Mouse (Mus musculus): Measurements from ENCODE around the gene Crybb2. TPM values are rescaled to one million over a fixed set of nuclear protein-coding genes. Genes with fewer than 3 reads are reported as not detected.

Gene Crybb2
- polyA plus RNA-seq, 1 experiment from 2014 or later: not detected

- no peak overlapping the region for H3K9ac ChIP-seq (ENCODE audit: low read depth, low read length)
- H3K27ac ChIP-seq (ENCODE audit: low read depth, low read length): no peak overlapping the region
- DNase-seq (ENCODE audit: low spot score): no peak
- 63% methylated on average over 10 of the region's 10 CpGs for WGBS
- H3K4me3 ChIP-seq (ENCODE audit: low read depth, low read length): no peak overlapping the region
- H3K27me3 ChIP-seq (ENCODE audit: control insufficient read depth, insufficient read depth, low read length): no peaks in the 10 kb centered on the region
- H3K9me3 ChIP-seq (ENCODE audit: control insufficient read depth, low read length): no peaks in the 10 kb centered on the region
- no peak for ATAC-seq (ENCODE audit: low FRiP score)
- no peaks in the 10 kb centered on the region for H3K36me3 ChIP-seq (ENCODE audit: control insufficient read depth, insufficient read depth, low read length)
- H3K4me2 ChIP-seq (replicated peaks; ENCODE audit: low read depth, low read length): no peak overlapping the region
- no peaks in the 10 kb centered on the region for H3K4me1 ChIP-seq (replicated peaks; ENCODE audit: control insufficient read depth, insufficient read depth, low read length)
Measured at GRCm38 (mm10) chr5:113035094-113036047, 34.5 kb downstream of the Crybb2 start.

GRCm38 (mm10) chr5:113031201-113031754 lies 38.6 kb downstream of the Crybb2 start:
- DNase-seq (ENCODE audit: low spot score): no peak
- no peaks in the 10 kb centered on the region for H3K36me3 ChIP-seq (ENCODE audit: control insufficient read depth, insufficient read depth, low read length)
- no peak for ATAC-seq (ENCODE audit: low FRiP score)
- no peak overlapping the region for H3K27ac ChIP-seq (ENCODE audit: low read depth, low read length)
- no peak overlapping the region for H3K4me3 ChIP-seq (ENCODE audit: low read depth, low read length)
- no peaks in the 10 kb centered on the region for H3K9me3 ChIP-seq (ENCODE audit: control insufficient read depth, low read length)
- WGBS: 57% methylated on average over 15 of the region's 15 CpGs
- H3K4me2 ChIP-seq (replicated peaks; ENCODE audit: low read depth, low read length): no peak overlapping the region
- H3K9ac ChIP-seq (ENCODE audit: low read depth, low read length): no peak overlapping the region
- H3K4me1 ChIP-seq (replicated peaks; ENCODE audit: control insufficient read depth, insufficient read depth, low read length): no peaks in the 10 kb centered on the region
- H3K27me3 ChIP-seq (ENCODE audit: control insufficient read depth, insufficient read depth, low read length): no peaks in the 10 kb centered on the region

DNA sequence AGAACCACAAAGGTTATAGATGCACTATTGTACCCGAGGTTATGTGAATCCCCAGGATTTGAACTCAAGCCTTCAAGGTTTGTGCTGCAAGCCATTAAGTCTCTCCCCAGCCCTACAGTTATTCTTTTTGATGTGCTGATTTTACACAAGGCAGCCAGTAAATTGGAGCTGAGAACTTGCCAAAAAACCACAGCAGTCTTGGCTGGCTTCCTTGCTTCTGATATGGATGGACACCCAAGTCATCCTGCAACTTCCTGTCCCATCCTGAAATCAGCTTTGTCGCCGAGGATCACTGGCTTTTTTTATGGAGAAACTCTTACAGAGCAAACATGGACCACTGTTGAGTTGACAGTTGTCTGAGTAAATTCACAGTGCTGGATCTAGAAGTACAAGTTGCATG lies 39.8 kb downstream of the Crybb2 start:
- Histone ChIP-seq H3K27me3 (ENCODE audit: control insufficient read depth, insufficient read depth, low read length) (no peaks in the 10 kb centered on the region), H3K9ac (ENCODE audit: low read depth, low read length) (no peak overlapping the region), H3K9me3 (ENCODE audit: control insufficient read depth, low read length) (no peaks in the 10 kb centered on the region), H3K27ac (ENCODE audit: low read depth, low read length) (no peak overlapping the region), H3K4me2 (replicated peaks; ENCODE audit: low read depth, low read length) (no peak overlapping the region), H3K36me3 (ENCODE audit: control insufficient read depth, insufficient read depth, low read length) (no peaks in the 10 kb centered on the region), H3K4me1 (replicated peaks; ENCODE audit: control insufficient read depth, insufficient read depth, low read length) (no peaks in the 10 kb centered on the region), H3K4me3 (ENCODE audit: low read depth, low read length) (no peak overlapping the region)
- no peak for DNase-seq (ENCODE audit: low spot score)
- 82% methylated on average over 3 of the region's 3 CpGs for WGBS
- no peak for ATAC-seq (ENCODE audit: low FRiP score)

- H3K27me3 ChIP-seq (ENCODE audit: control insufficient read depth, insufficient read depth, low read length): no peaks in the 10 kb centered on the region
- H3K4me1 ChIP-seq (replicated peaks; ENCODE audit: control insufficient read depth, insufficient read depth, low read length): 0 out of 2 replicates have a peak, but pooled peaks cover 2% of the 10 kb centered on the region
- no peak overlapping the region for H3K9ac ChIP-seq (ENCODE audit: low read depth, low read length)
- H3K4me2 ChIP-seq (replicated peaks; ENCODE audit: low read depth, low read length): no peak overlapping the region
- H3K4me3 ChIP-seq (ENCODE audit: low read depth, low read length): no peak overlapping the region
- no peak overlapping the region for H3K27ac ChIP-seq (ENCODE audit: low read depth, low read length)
- H3K36me3 ChIP-seq (ENCODE audit: control insufficient read depth, insufficient read depth, low read length): no peaks in the 10 kb centered on the region
- no peak for DNase-seq (ENCODE audit: low spot score)
- H3K9me3 ChIP-seq (ENCODE audit: control insufficient read depth, low read length): no peaks in the 10 kb centered on the region
- no peak for ATAC-seq (ENCODE audit: low FRiP score)
- 83% methylated on average over 5 of the region's 5 CpGs for WGBS
Measured at GRCm38 (mm10) chr5:113026706-113027105, 43.2 kb downstream of the Crybb2 start.

DNA sequence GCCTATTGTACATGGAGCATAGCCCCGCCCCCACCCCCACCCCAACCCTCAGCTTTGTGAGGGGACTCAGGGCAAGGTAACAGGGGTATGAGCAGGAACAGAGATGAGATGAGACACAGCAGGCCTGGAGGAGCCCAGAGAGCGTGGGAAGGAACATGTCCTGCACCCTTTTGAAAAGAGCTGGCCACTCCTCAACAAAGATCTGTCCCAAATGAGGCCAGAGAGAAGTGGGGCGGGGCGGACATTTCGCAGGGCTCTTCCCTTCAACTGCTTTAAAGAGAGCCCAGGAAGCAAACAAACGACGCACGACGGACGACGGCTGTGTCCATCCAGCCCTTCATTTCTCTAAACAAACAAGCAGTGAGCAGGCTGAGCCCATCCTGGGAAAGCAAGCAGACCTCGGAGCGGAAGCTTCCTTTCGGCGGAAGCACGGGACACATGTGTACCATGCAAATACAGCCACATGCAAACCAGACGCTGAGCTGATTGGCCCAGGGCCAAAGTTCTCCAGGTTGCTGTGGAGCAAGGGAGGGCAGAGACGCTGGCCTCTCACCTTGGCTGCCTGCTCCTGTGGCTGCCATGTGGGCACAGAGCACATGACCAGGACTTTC lies 45.7 kb downstream of the Crybb2 start:
- 0 out of 2 replicates have a peak, but pooled peaks cover 2% of the 10 kb centered on the region for H3K4me1 ChIP-seq (replicated peaks; ENCODE audit: control insufficient read depth, insufficient read depth, low read length)
- no peaks in the 10 kb centered on the region for H3K9me3 ChIP-seq (ENCODE audit: control insufficient read depth, low read length)
- ATAC-seq (ENCODE audit: low FRiP score): peak; percentile 63
- no peaks in the 10 kb centered on the region for H3K27me3 ChIP-seq (ENCODE audit: control insufficient read depth, insufficient read depth, low read length)
- no peak overlapping the region for H3K9ac ChIP-seq (ENCODE audit: low read depth, low read length)
- no peak overlapping the region for H3K4me3 ChIP-seq (ENCODE audit: low read depth, low read length)
- H3K4me2 ChIP-seq (replicated peaks; ENCODE audit: low read depth, low read length): no peak overlapping the region
- WGBS: 33% methylated on average over 18 of the region's 18 CpGs
- peak; percentile 46 for DNase-seq (ENCODE audit: low spot score)
- H3K27ac ChIP-seq (ENCODE audit: low read depth, low read length): no peak overlapping the region
- no peaks in the 10 kb centered on the region for H3K36me3 ChIP-seq (ENCODE audit: control insufficient read depth, insufficient read depth, low read length)

DNA sequence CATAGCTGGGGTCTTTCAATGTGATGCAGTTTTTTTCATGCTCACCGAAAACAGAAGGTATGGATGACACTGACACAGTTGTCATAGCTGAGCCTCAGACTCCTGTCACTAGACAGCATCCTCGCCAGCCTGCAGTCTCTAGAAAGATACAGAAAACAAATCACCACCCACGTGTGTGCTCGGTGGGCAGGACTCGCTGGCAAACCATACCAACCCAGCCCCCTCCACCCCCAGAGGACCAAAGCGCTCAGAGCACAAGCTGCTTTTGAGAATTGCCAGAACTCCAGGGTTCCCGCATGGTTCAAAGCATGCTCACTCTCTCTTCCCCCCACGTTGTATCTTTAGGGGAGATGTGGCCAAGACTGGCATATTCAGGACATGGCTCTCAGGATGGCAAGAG lies 51.7 kb downstream of the Crybb2 start:
- no peaks in the 10 kb centered on the region for H3K36me3 ChIP-seq (ENCODE audit: control insufficient read depth, insufficient read depth, low read length)
- no peak for ATAC-seq (ENCODE audit: low FRiP score)
- H3K27me3 ChIP-seq (ENCODE audit: control insufficient read depth, insufficient read depth, low read length): peaks cover 5% of the 10 kb centered on the region
- no peak overlapping the region for H3K27ac ChIP-seq (ENCODE audit: low read depth, low read length)
- H3K4me2 ChIP-seq (replicated peaks; ENCODE audit: low read depth, low read length): no peak overlapping the region
- DNase-seq (ENCODE audit: low spot score): no peak
- 66% methylated on average over 8 of the region's 8 CpGs for WGBS
- 0 out of 2 replicates have a peak, but pooled peaks cover under 1% of the 10 kb centered on the region for H3K4me1 ChIP-seq (replicated peaks; ENCODE audit: control insufficient read depth, insufficient read depth, low read length)
- H3K9ac ChIP-seq (ENCODE audit: low read depth, low read length): no peak overlapping the region
- H3K4me3 ChIP-seq (ENCODE audit: low read depth, low read length): no peak overlapping the region
- H3K9me3 ChIP-seq (ENCODE audit: control insufficient read depth, low read length): no peaks in the 10 kb centered on the region

GRCm38 (mm10) chr5:113017004-113017403 lies 52.9 kb downstream of the Crybb2 start:
- DNase-seq (ENCODE audit: low spot score) (no peak), ATAC-seq (ENCODE audit: low FRiP score) (no peak)
- no peaks in the 10 kb centered on the region for H3K36me3 ChIP-seq (ENCODE audit: control insufficient read depth, insufficient read depth, low read length)
- H3K4me2 ChIP-seq (replicated peaks; ENCODE audit: low read depth, low read length): no peak overlapping the region
- WGBS: 91% methylated on average over 1 of the region's 1 CpGs
- no peaks in the 10 kb centered on the region for H3K4me1 ChIP-seq (replicated peaks; ENCODE audit: control insufficient read depth, insufficient read depth, low read length)
- no peak overlapping the region for H3K9ac ChIP-seq (ENCODE audit: low read depth, low read length)
- H3K4me3 ChIP-seq (ENCODE audit: low read depth, low read length): no peak overlapping the region
- H3K9me3 ChIP-seq (ENCODE audit: control insufficient read depth, low read length): no peaks in the 10 kb centered on the region
- H3K27me3 ChIP-seq (ENCODE audit: control insufficient read depth, insufficient read depth, low read length): peaks cover 5% of the 10 kb centered on the region
- H3K27ac ChIP-seq (ENCODE audit: low read depth, low read length): no peak overlapping the region

DNA sequence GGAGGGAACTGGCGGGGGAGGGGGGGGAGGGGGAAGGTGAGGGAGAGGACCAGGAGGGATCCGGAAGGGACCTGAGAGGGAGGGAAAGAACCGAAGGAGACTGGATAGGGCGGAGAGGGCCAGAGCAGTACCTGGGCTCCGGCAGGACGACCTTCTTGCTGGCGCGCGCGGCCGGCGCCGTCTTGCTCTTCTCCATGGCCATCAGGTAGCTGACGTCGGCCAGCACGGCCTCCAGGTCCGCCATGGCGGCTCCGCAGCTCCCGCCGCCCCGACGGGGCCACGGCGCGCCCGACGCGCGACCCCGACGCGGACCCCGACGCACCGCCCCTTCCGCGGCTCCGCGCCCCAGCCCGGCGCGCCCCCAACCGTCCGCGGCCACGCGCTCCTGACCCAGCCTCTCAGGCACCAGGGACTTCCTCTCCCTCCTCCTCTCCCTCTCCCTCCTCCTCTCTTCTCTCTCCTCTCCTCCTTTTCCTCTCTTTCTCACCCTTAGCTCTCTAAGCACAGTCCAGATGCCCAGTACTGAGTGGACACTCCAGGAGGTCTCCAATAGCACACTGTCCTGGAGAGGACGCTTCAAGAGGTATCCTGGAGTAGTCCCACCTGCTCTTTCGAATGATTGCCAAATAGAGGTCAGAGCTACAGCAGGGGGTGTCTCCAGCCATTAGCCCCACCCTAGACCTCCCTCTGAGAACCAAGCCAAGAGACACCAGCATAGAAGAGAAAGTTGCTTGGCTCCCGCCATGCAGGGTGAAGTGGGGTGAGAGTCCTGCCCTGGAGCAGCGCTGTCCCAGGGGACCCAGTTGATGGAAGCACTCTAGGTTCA lies 54.5 kb downstream of the Crybb2 start, which contains the start of gene Grk3:
Gene Grk3 (minus strand): TSS at position 556 of the 826 bp plus-strand sequence.
- Histone ChIP-seq H3K36me3 (ENCODE audit: control insufficient read depth, insufficient read depth, low read length) (no peaks in the 10 kb centered on the region), H3K4me1 (replicated peaks; ENCODE audit: control insufficient read depth, insufficient read depth, low read length) (no peaks in the 10 kb centered on the region), H3K27ac (ENCODE audit: low read depth, low read length) (no peak within 1 kb of the TSS), H3K9me3 (ENCODE audit: control insufficient read depth, low read length) (no peaks in the 10 kb centered on the region), H3K4me3 (ENCODE audit: low read depth, low read length) (peak within 1 kb of the TSS; percentile 52), H3K27me3 (ENCODE audit: control insufficient read depth, insufficient read depth, low read length) (peaks cover 5% of the 10 kb centered on the region), H3K9ac (ENCODE audit: low read depth, low read length) (peak within 1 kb of the TSS; percentile 64), H3K4me2 (replicated peaks; ENCODE audit: low read depth, low read length) (peak within 1 kb of the TSS; percentile 70)
- peak; percentile 78 for ATAC-seq (ENCODE audit: low FRiP score)
- WGBS: 6% methylated on average over 25 of the region's 52 CpGs
- DNase-seq (ENCODE audit: low spot score): peak; percentile 74
